Mouse (Mus musculus): ENCODE results near the gene Csrnp1. TPM values are rescaled to one million over a fixed set of nuclear protein-coding genes. Genes with fewer than 3 reads are reported as not detected.

Csrnp1 gene
- polyA plus RNA-seq, 1 experiment from 2014 or later = 3.3 TPM

GRCm38 (mm10) chr9:120009226-120009841, 24.9 kb upstream of the Csrnp1 start:
- 63% methylated on average over 7 of the region's 7 CpGs for WGBS (ENCODE audit: insufficient replicate concordance)
- no peak overlapping the region for H3K4me3 ChIP-seq (ENCODE audit: low read depth, low read length)
- no peaks in the 10 kb centered on the region; the same call in 1 of the 2 replicates for H3K27me3 ChIP-seq (ENCODE audit: control insufficient read depth, insufficient read depth, low read depth, low read length)
- H3K9me3 ChIP-seq (replicated peaks; ENCODE audit: control insufficient read depth, low read length) = no peaks in the 10 kb centered on the region
- no peak overlapping the region for H3K4me2 ChIP-seq (ENCODE audit: low read depth, low read length)
- H3K27ac ChIP-seq (ENCODE audit: low read length) = no peak overlapping the region
- H3K9ac ChIP-seq (ENCODE audit: low read depth, low read length) = no peak overlapping the region
- ATAC-seq (ENCODE audit: low read depth) = no peak
- no peaks in the 10 kb centered on the region for H3K36me3 ChIP-seq (ENCODE audit: control insufficient read depth, insufficient read depth)
- H3K4me1 ChIP-seq (ENCODE audit: control insufficient read depth, low read depth, low read length) = peaks cover 14% of the 10 kb centered on the region

DNA sequence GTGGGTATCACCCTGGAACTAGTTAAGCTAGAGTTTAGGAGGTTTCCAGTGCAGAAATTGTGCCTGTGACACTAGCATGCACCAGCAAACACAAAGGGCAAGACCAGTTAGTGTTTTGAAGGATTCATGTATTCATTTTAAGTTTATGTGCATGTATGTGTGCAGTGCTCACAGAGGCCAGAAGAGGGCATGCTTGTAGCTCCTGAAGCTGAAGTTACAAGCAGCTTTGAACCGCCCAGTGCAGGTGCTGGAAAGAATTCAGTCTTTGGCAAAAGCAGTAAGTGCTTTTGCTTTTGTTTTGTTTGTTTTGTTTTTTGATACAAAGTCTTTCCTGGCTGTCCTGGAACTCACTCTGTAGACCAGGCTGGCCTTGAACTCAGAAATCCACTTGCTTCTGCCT, 23.4 kb upstream of the Csrnp1 start:
- no peak for ATAC-seq (ENCODE audit: low read depth)
- Histone ChIP-seq H3K4me3 (ENCODE audit: low read depth, low read length) (no peak overlapping the region), H3K27ac (ENCODE audit: low read length) (no peak overlapping the region), H3K9me3 (replicated peaks; ENCODE audit: control insufficient read depth, low read length) (no peaks in the 10 kb centered on the region), H3K27me3 (ENCODE audit: control insufficient read depth, insufficient read depth, low read depth, low read length) (no peaks in the 10 kb centered on the region; the same call in 1 of the 2 replicates), H3K4me1 (ENCODE audit: control insufficient read depth, low read depth, low read length) (peaks cover 15% of the 10 kb centered on the region), H3K36me3 (ENCODE audit: control insufficient read depth, insufficient read depth) (no peaks in the 10 kb centered on the region), H3K4me2 (ENCODE audit: low read depth, low read length) (no peak overlapping the region), H3K9ac (ENCODE audit: low read depth, low read length) (no peak overlapping the region)
- 79% methylated on average over 1 of the region's 1 CpGs for WGBS (ENCODE audit: insufficient replicate concordance)

- Histone ChIP-seq H3K27ac (ENCODE audit: low read length) (no peak overlapping the region), H3K27me3 (ENCODE audit: control insufficient read depth, insufficient read depth, low read depth, low read length) (no peaks in the 10 kb centered on the region), H3K4me3 (ENCODE audit: low read depth, low read length) (no peak overlapping the region), H3K4me1 (ENCODE audit: control insufficient read depth, low read depth, low read length) (peaks cover 18% of the 10 kb centered on the region), H3K9ac (ENCODE audit: low read depth, low read length) (no peak overlapping the region), H3K36me3 (ENCODE audit: control insufficient read depth, insufficient read depth) (no peaks in the 10 kb centered on the region), H3K9me3 (replicated peaks; ENCODE audit: control insufficient read depth, low read length) (no peaks in the 10 kb centered on the region), H3K4me2 (ENCODE audit: low read depth, low read length) (no peak overlapping the region)
- WGBS (ENCODE audit: insufficient replicate concordance) = 63% methylated on average over 3 of the region's 3 CpGs
- no peak for ATAC-seq (ENCODE audit: low read depth)
Observed at GRCm38 (mm10) chr9:120005936-120006335, 21.5 kb upstream of the Csrnp1 start.

DNA sequence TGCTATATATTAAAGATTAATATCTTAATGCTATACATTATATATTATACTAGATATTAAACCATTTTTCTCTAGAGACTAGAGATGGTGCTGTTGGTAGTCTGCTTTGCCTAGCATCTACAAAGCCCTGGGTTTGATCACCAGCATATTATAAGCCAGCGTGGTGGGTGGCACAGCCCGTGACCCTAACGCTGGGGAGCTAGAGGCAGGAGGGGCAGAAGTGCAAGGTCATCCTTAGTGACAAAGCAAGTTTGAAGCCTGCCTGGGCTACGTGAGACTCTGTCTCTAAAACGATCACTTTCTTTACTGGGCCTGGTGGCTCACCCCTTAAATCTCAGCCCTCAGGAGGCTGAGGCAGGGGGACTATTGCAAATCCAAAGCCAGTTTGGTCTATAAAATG, 18.4 kb upstream of the Csrnp1 start:
- no peak for ATAC-seq (ENCODE audit: low read depth)
- 37% methylated on average over 5 of the region's 5 CpGs for WGBS (ENCODE audit: insufficient replicate concordance)
- peaks cover 13% of the 10 kb centered on the region for H3K4me1 ChIP-seq (ENCODE audit: control insufficient read depth, low read depth, low read length)
- H3K27me3 ChIP-seq (ENCODE audit: control insufficient read depth, insufficient read depth, low read depth, low read length) = no peaks in the 10 kb centered on the region
- H3K36me3 ChIP-seq (ENCODE audit: control insufficient read depth, insufficient read depth) = no peaks in the 10 kb centered on the region
- H3K9ac ChIP-seq (ENCODE audit: low read depth, low read length) = no peak overlapping the region
- H3K4me2 ChIP-seq (ENCODE audit: low read depth, low read length) = 0 out of 2 replicates have a peak overlapping the region, but pooled peaks have one; percentile 75
- no peak overlapping the region for H3K27ac ChIP-seq (ENCODE audit: low read length)
- no peaks in the 10 kb centered on the region for H3K9me3 ChIP-seq (replicated peaks; ENCODE audit: control insufficient read depth, low read length)
- H3K4me3 ChIP-seq (ENCODE audit: low read depth, low read length) = no peak overlapping the region

DNA sequence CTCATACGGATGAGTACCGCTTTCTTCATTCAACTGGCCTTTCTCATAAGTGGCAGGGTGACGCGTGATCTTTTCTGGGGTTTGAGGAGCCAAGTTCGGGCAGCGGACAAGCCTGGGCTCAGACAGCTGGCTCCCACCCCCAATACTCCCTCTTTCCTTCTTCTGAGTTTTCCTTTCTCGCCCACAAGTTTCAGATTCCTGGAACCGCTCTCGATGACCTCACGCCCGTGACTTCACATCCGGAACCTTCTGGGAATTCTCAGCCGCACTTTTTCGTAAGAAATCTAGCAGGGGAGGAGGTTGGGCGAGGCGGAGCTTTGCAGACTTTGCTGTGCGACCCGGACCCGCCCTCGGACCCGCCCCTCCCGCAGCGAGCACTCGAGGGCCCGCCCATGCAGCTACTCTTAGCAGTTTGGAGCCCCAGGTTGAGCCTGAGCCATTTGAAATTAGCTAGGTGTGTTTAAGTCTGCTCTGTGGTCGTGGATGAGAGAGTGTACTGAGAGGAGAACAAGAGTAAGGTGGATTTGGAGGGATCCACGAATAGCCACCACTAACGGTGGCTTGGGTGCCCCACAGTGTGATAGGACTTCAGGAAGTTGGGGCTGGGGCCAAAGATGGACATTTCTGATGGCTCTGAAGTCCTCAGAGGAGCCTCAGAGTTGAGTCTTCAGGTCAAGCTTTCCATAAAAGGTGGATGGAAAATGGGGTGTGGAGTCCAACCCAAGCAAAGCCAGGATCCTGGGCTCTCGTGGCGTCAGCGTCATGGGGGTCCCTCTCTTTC, 17.7 kb upstream of the Csrnp1 start:
- Histone ChIP-seq H3K27ac (ENCODE audit: low read length) (peak overlapping the region; percentile 74), H3K4me1 (ENCODE audit: control insufficient read depth, low read depth, low read length) (peaks cover 13% of the 10 kb centered on the region), H3K4me3 (ENCODE audit: low read depth, low read length) (peak overlapping the region; percentile 58), H3K9me3 (replicated peaks; ENCODE audit: control insufficient read depth, low read length) (no peaks in the 10 kb centered on the region), H3K36me3 (ENCODE audit: control insufficient read depth, insufficient read depth) (no peaks in the 10 kb centered on the region), H3K9ac (ENCODE audit: low read depth, low read length) (peak overlapping the region; percentile 52), H3K4me2 (ENCODE audit: low read depth, low read length) (peak overlapping the region; percentile 75), H3K27me3 (ENCODE audit: control insufficient read depth, insufficient read depth, low read depth, low read length) (no peaks in the 10 kb centered on the region)
- ATAC-seq (ENCODE audit: low read depth) = peak; percentile 90
- WGBS (ENCODE audit: insufficient replicate concordance) = 7% methylated on average over 31 of the region's 31 CpGs

- Histone ChIP-seq H3K27ac (ENCODE audit: low read length) (no peak overlapping the region), H3K4me1 (ENCODE audit: control insufficient read depth, low read depth, low read length) (peaks cover 13% of the 10 kb centered on the region), H3K9ac (ENCODE audit: low read depth, low read length) (no peak overlapping the region), H3K36me3 (ENCODE audit: control insufficient read depth, insufficient read depth) (no peaks in the 10 kb centered on the region), H3K9me3 (replicated peaks; ENCODE audit: control insufficient read depth, low read length) (no peaks in the 10 kb centered on the region), H3K27me3 (ENCODE audit: control insufficient read depth, insufficient read depth, low read depth, low read length) (no peaks in the 10 kb centered on the region), H3K4me2 (ENCODE audit: low read depth, low read length) (no peak overlapping the region), H3K4me3 (ENCODE audit: low read depth, low read length) (no peak overlapping the region)
- 0 out of 2 replicates have a peak, but pooled peaks have one; percentile 6 for ATAC-seq (ENCODE audit: low read depth)
- 49% methylated on average over 5 of the region's 5 CpGs for WGBS (ENCODE audit: insufficient replicate concordance)
Observed at GRCm38 (mm10) chr9:120000761-120001160, 16.3 kb upstream of the Csrnp1 start.

GRCm38 (mm10) chr9:119999636-120000035, 15.2 kb upstream of the Csrnp1 start:
- Histone ChIP-seq H3K9me3 (replicated peaks; ENCODE audit: control insufficient read depth, low read length) (no peaks in the 10 kb centered on the region), H3K4me3 (ENCODE audit: low read depth, low read length) (no peak overlapping the region), H3K4me2 (ENCODE audit: low read depth, low read length) (no peak overlapping the region), H3K9ac (ENCODE audit: low read depth, low read length) (no peak overlapping the region), H3K27ac (ENCODE audit: low read length) (no peak overlapping the region), H3K36me3 (ENCODE audit: control insufficient read depth, insufficient read depth) (no peaks in the 10 kb centered on the region), H3K4me1 (ENCODE audit: control insufficient read depth, low read depth, low read length) (peaks cover 13% of the 10 kb centered on the region), H3K27me3 (ENCODE audit: control insufficient read depth, insufficient read depth, low read depth, low read length) (no peaks in the 10 kb centered on the region)
- WGBS (ENCODE audit: insufficient replicate concordance) = 63% methylated on average over 6 of the region's 6 CpGs
- ATAC-seq (ENCODE audit: low read depth) = no peak

DNA sequence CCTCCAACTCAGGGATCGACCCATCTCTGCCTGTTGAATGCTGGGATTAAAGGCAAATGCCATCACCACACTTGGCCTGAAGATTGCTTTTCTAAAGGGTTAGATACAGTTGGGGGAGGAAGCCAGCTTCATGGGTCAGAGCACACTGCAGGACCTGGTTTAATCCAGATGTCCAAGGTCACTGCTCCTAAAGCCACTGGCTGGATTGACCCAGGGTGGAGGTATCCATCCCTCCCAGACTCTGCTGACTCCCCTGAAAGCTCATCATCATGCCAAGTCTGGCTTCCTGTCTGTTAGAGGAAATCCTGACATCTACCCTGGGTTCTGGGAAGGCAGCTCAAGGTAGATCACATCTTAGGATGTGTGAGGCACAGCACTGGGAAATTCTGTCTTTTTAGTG, 14.3 kb upstream of the Csrnp1 start:
- no peak overlapping the region for H3K27ac ChIP-seq (ENCODE audit: low read length)
- no peaks in the 10 kb centered on the region for H3K36me3 ChIP-seq (ENCODE audit: control insufficient read depth, insufficient read depth)
- H3K27me3 ChIP-seq (ENCODE audit: control insufficient read depth, insufficient read depth, low read depth, low read length) = no peaks in the 10 kb centered on the region
- no peak overlapping the region for H3K4me2 ChIP-seq (ENCODE audit: low read depth, low read length)
- no peaks in the 10 kb centered on the region for H3K9me3 ChIP-seq (replicated peaks; ENCODE audit: control insufficient read depth, low read length)
- H3K9ac ChIP-seq (ENCODE audit: low read depth, low read length) = no peak overlapping the region
- peaks cover 13% of the 10 kb centered on the region for H3K4me1 ChIP-seq (ENCODE audit: control insufficient read depth, low read depth, low read length)
- WGBS (ENCODE audit: insufficient replicate concordance) = 58% methylated on average over 1 of the region's 1 CpGs
- H3K4me3 ChIP-seq (ENCODE audit: low read depth, low read length) = no peak overlapping the region
- no peak for ATAC-seq (ENCODE audit: low read depth)

DNA sequence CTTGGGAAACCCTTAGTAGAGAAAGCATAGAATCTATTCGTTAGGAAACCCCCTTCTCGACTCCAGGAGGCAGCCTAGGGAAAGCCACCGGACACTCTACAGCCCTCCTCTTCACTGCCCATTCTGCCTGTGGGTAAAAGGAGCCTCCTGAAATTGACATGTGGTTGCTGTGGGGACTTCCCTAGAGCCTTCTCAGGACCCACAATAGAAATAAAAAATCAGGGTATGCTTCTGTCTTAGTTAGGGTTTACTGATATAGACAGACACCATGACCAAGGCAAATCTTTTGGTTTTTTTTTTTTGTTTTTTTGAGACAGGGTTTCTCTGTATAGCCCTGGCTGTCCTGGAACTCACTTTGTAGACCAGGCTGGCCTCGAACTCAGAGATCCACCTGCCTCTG, 11.6 kb upstream of the Csrnp1 start:
- H3K9me3 ChIP-seq (replicated peaks; ENCODE audit: control insufficient read depth, low read length) = no peaks in the 10 kb centered on the region
- 55% methylated on average over 4 of the region's 4 CpGs for WGBS (ENCODE audit: insufficient replicate concordance)
- ATAC-seq (ENCODE audit: low read depth) = no peak

More for the DNA sequence above, 11.6 kb upstream of the Csrnp1 start:
- Histone ChIP-seq H3K4me1 (ENCODE audit: control insufficient read depth, low read depth, low read length) (no peaks in the 10 kb centered on the region; the same call in 1 of the 2 replicates), H3K27ac (ENCODE audit: low read length) (no peak overlapping the region), H3K9ac (ENCODE audit: low read depth, low read length) (no peak overlapping the region), H3K4me3 (ENCODE audit: low read depth, low read length) (no peak overlapping the region), H3K27me3 (ENCODE audit: control insufficient read depth, insufficient read depth, low read depth, low read length) (no peaks in the 10 kb centered on the region), H3K36me3 (ENCODE audit: control insufficient read depth, insufficient read depth) (no peaks in the 10 kb centered on the region), H3K4me2 (ENCODE audit: low read depth, low read length) (no peak overlapping the region)

Data from liver, embryonic 16.5 days (tissue).